Mouse (Mus musculus) MEL (cell line): ENCODE data around the gene Aff1. TPM values are rescaled to one million over a fixed set of nuclear protein-coding genes. Genes with fewer than 3 reads are reported as not detected.

Experiments
- DNase-seq: peaks from one replicate; pipeline ENCODE4 v3.0.0; 2011; ENCODE audit warnings: low read depth, low spot score
- H3K27ac ChIP-seq: 2 replicates; pipeline ENCODE4 v1.5.1; 2012; ENCODE audit warnings: low read depth, mild to moderate bottlenecking, control low read depth, low read length, moderate library complexity; ENCODE audit not compliant: control insufficient read depth
- H3K27me3 ChIP-seq, 2 experiments: fragments of 150-350 bp in 1 of 2; sonication (generic) in 1 of 2; 2 replicates each; pipeline ENCODE4 v1.6.1; 2012; ENCODE audit warnings: low read length in 2 of 2, mild to moderate bottlenecking in 2 of 2, improper control_type of control experiment in 1 of 2, moderate library complexity in 1 of 2; ENCODE audit not compliant: insufficient read depth in 2 of 2, control insufficient read depth in 1 of 2
- H3K36me3 ChIP-seq, 2 experiments: 2 replicates each; pipeline ENCODE4 v1.6.1; 2012 to 2014; ENCODE audit warnings: low read length in 2 of 2, improper control_type of control experiment in 1 of 2, inconsistent platforms in 1 of 2, mild to moderate bottlenecking in 1 of 2; ENCODE audit not compliant: insufficient read depth in 2 of 2, control insufficient read depth in 1 of 2
- H3K4me1 ChIP-seq, 2 experiments: fragments of 150-350 bp in 1 of 2; sonication (generic) in 1 of 2; 2 replicates each; pipeline ENCODE4 v1.6.1; 2012; ENCODE audit warnings: low read length in 2 of 2, improper control_type of control experiment in 1 of 2, mild to moderate bottlenecking in 1 of 2; ENCODE audit not compliant: insufficient read depth in 2 of 2, control insufficient read depth in 1 of 2
- H3K4me3 ChIP-seq, 2 experiments: fragments of 150-350 bp in 1 of 2; sonication (generic) in 1 of 2; 2 replicates each; pipeline ENCODE4 v1.5.1; 2012; ENCODE audit warnings: low read depth in 2 of 2, low read length in 2 of 2, mild to moderate bottlenecking in 2 of 2, moderate library complexity in 2 of 2, control low read depth in 1 of 2, improper control_type of control experiment in 1 of 2; ENCODE audit not compliant: control insufficient read depth in 1 of 2, insufficient read depth in 1 of 2
- H3K79me2 ChIP-seq: 2 replicates; pipeline ENCODE4 v1.6.1; 2012; ENCODE audit warnings: mild to moderate bottlenecking, low read length, moderate library complexity; ENCODE audit not compliant: control insufficient read depth, poor library complexity, insufficient read depth
- H3K9ac ChIP-seq: 2 replicates; pipeline ENCODE4 v1.6.1; 2012; ENCODE audit warnings: low read depth, mild to moderate bottlenecking, control low read depth, low read length, moderate library complexity; ENCODE audit not compliant: control insufficient read depth, poor library complexity, severe bottlenecking
- H3K9me3 ChIP-seq: fragments of 150-350 bp; sonication (generic); replicated peaks from 2 replicates; pipeline ENCODE4 v1.6.1; 2012; ENCODE audit warnings: mild to moderate bottlenecking, low read length, improper control_type of control experiment, moderate library complexity; ENCODE audit not compliant: insufficient read depth
- BHLHE40 ChIP-seq: IDR thresholded peaks from 2 replicates; pipeline ENCODE4 v1.6.1; 2012; ENCODE audit warnings: low read depth, mild to moderate bottlenecking, inconsistent platforms, low read length, improper control_type of control experiment, borderline replicate concordance
- CHD1 ChIP-seq: IDR thresholded peaks from 2 replicates; pipeline ENCODE4 v1.6.1; 2012; ENCODE audit warnings: low read depth, mild to moderate bottlenecking, inconsistent platforms, low read length, improper control_type of control experiment
- E2F4 ChIP-seq: IDR thresholded peaks from 2 replicates; pipeline ENCODE4 v1.6.1; 2011; ENCODE audit warnings: low read depth, low read length, improper control_type of control experiment, borderline replicate concordance
- EP300 ChIP-seq, 2 experiments: IDR thresholded peaks; 2 replicates each; pipeline ENCODE4 v1.6.1; 2011; ENCODE audit warnings: improper control_type of control experiment in 2 of 2, low read length in 2 of 2, low read depth in 1 of 2, mild to moderate bottlenecking in 1 of 2
- GATA1 ChIP-seq: IDR thresholded peaks from 2 replicates; pipeline ENCODE4 v1.6.1; 2011; ENCODE audit warnings: low read depth, low read length, improper control_type of control experiment
- HCFC1 ChIP-seq: IDR thresholded peaks from 2 replicates; pipeline ENCODE4 v1.6.1; 2012; ENCODE audit warnings: low read depth, mild to moderate bottlenecking, inconsistent platforms, low read length, improper control_type of control experiment, moderate library complexity
- MXI1 ChIP-seq: IDR thresholded peaks from 2 replicates; pipeline ENCODE4 v1.6.1; 2011; ENCODE audit warnings: mild to moderate bottlenecking, low read depth, low read length, improper control_type of control experiment
- MYC ChIP-seq: IDR thresholded peaks from 2 replicates; pipeline ENCODE4 v1.6.1; 2011; ENCODE audit warnings: low read depth, mild to moderate bottlenecking, low read length, improper control_type of control experiment, moderate library complexity
- POLR2AphosphoS5 ChIP-seq: IDR thresholded peaks from 2 replicates; pipeline ENCODE4 v1.6.1; 2012; ENCODE audit warnings: low read depth, borderline replicate concordance, mild to moderate bottlenecking, inconsistent platforms, low read length, moderate library complexity, mixed read lengths
- SIN3A ChIP-seq: IDR thresholded peaks from 2 replicates; pipeline ENCODE4 v1.6.1; 2012; ENCODE audit warnings: low read length, improper control_type of control experiment, inconsistent platforms
- TAL1 ChIP-seq: IDR thresholded peaks from 2 replicates; pipeline ENCODE4 v1.6.1; 2012; ENCODE audit warnings: mild to moderate bottlenecking, inconsistent platforms, low read length, moderate library complexity, mixed read lengths
- USF2 ChIP-seq, 2 experiments: IDR thresholded peaks; 2 replicates each; pipeline ENCODE4 v1.6.1; 2011 to 2012; ENCODE audit warnings: improper control_type of control experiment in 2 of 2, low read length in 2 of 2, borderline replicate concordance in 1 of 2, inconsistent platforms in 1 of 2, low read depth in 1 of 2, mild to moderate bottlenecking in 1 of 2; ENCODE audit not compliant: insufficient read depth in 1 of 2
- ZNF384 ChIP-seq: IDR thresholded peaks from 2 replicates; pipeline ENCODE4 v1.6.1; 2012; ENCODE audit warnings: low read depth, mild to moderate bottlenecking, inconsistent platforms, low read length, improper control_type of control experiment
- polyA plus RNA-seq, 2 experiments: library from polyadenylated mRNA; stranded (reverse) in 1 of 2; unstranded in 1 of 2; fragments of >175 nt in 1 of 2; fragments of >200 nt in 1 of 2; gene quantifications; 2 replicates each; pipeline versions ENCODE4 v1.2.1 to v1.2.4; 2012; ENCODE audit warnings: low replicate concordance in 2 of 2, low read depth in 1 of 2; ENCODE audit not compliant: insufficient read length in 2 of 2, insufficient read depth in 1 of 2, missing spikeins in 1 of 2
- total RNA-seq: library from RNA; depleted of rRNA; stranded (reverse); fragments of 300-350 nt; gene quantifications from 2 replicates; pipeline ENCODE4 v1.2.3, GENCODE M21; 2012

Aff1 gene
- total and polyA plus RNA-seq, 3 experiments = 5.4 to 13.4 TPM; not detected in 1

DNA sequence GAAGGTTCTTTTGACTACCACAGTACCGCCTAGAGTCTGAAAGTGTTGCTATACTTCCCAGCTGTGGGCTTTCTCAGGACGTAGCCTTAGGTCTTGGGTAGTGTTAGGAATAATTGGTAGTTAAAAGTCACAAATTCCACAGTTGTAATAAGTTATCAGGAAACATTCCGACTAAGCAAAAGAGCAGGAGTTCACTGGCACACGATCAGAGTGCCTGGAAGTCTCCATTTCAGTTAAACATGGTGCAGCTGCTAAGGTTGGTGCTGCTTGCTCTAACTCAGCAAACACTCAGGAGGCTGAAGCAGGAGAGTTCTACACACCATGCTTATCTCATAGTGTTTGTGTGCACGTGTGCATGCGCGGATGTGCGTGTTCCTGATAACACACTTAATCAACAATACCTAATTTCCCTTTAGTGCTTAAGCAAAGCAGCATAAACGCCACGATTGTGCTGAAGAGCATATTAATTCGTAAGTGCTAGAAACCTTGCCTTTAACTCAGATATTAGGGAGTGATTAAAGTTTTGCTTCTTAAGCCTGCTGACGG lies 121.9 kb downstream of the Aff1 start:
- H3K27ac ChIP-seq = no peak overlapping the region
- no peak overlapping the region for H3K9ac ChIP-seq
- H3K9me3 ChIP-seq = no peaks in the 10 kb centered on the region
- H3K79me2 ChIP-seq = no peaks in the 10 kb centered on the region; the same call in 1 of the 2 replicates
- no peak for TF ChIP-seq E2F4
- TF ChIP-seq USF2 (IDR thresholded peaks at IDR 0.05; ENCODE audit: borderline replicate concordance in 1 of 2, insufficient read depth in 1 of 2, low read depth in 1 of 2, low read length in 2 of 2) = no peak
- TF ChIP-seq SIN3A = no peak
- TF ChIP-seq ZNF384 = no peak
- no peak for TF ChIP-seq HCFC1
- TF ChIP-seq CHD1 = no peak
- no peak for TF ChIP-seq MXI1
- no peak for TF ChIP-seq EP300 (IDR thresholded peaks at IDR 0.05; ENCODE audit: low read depth in 1 of 2, low read length in 2 of 2)
- TF ChIP-seq TAL1 = peak; percentile 14; the same call in 1 of the 2 replicates
- peak; percentile 58; the same call in 1 of the 2 replicates for TF ChIP-seq BHLHE40
- TF ChIP-seq POLR2AphosphoS5 = no peak
- peak; percentile 52 for TF ChIP-seq GATA1
- no peak overlapping the region for H3K4me3 ChIP-seq
- H3K4me1 ChIP-seq = peaks cover 4 to 14% of the 10 kb centered on the region in 2 experiments
- peaks cover 10 to 19% of the 10 kb centered on the region in 2 experiments for H3K36me3 ChIP-seq
- peak; percentile 8 for DNase-seq
- H3K27me3 ChIP-seq = no peaks in the 10 kb centered on the region

DNA sequence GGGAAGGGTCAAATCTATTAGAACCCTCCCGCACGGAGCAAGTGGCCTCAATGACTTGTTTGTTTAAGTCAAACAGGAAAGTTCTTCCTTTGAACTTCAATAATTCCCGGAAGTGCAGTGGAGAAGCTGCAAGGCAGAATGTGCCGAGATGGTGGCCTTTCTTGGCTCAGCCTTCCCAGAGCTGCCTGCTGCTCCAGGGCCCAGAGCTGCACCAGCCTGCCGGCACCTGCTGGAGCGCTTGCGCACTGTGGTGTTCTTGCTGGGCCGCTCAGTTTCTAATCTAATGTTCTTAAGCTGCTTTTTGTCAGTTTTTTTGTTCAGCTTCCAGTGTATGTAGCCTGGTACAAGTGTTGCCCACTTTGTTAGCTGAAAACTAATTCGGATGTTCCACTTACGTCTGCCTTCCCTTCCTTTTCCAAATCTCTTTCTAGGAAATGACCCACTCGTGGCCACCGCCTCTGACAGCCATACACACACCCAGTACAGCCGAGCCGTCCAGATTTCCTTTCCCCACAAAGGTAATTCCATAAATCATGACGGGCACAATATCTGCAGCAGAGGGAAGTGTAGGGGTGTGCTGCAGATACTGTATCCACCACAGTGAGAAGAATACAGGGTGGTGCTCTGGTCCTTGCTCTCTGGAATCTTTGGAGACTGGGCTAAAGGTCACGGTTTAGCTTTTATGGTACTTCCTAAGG lies 122.5 kb downstream of the Aff1 start:
- no peak for TF ChIP-seq MYC

More for the DNA sequence above, 122.5 kb downstream of the Aff1 start:
- no peak for DNase-seq
- H3K79me2 ChIP-seq = no peaks in the 10 kb centered on the region; the same call in 1 of the 2 replicates
- peaks cover 10 to 19% of the 10 kb centered on the region in 2 experiments for H3K36me3 ChIP-seq
- 0 out of 2 replicates have a peak overlapping the region, but pooled peaks have one; percentile 26 for H3K27ac ChIP-seq
- H3K27me3 ChIP-seq = no peaks in the 10 kb centered on the region
- peaks cover 4 to 14% of the 10 kb centered on the region in 2 experiments for H3K4me1 ChIP-seq
- no peaks in the 10 kb centered on the region for H3K9me3 ChIP-seq
- H3K9ac ChIP-seq = no peak overlapping the region
- H3K4me3 ChIP-seq = no peak overlapping the region
